In the genomic region with DNA sequence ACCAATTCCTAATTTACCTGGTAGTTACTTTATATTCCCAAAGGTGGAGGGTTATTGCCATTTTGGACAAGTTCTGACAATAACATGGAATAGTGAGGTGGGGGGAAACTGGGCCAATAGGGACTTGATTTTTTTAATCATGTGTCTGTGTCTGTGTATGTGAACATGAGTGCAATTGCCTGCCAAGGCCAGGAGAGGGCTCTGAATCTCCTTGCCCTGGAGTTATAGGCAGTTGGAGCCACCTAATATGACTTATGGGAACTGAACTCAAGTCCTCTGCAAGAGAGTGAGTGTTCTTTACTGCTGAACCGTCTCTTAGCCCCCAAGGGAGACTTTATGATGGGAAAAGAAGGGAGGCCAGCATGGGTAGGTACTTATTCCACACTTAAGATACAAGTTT, we compare ENCODE assay signal across 13 mouse cellular contexts.
"Had no signal": no experiment of that assay in that cellular context is flagged by ENCODE, and none has a peak within 500 bp of the region (broad histone marks: within the 10 kb centered on the region; RNA-seq: fewer than 3 reads in every experiment).

No protein-coding gene starts in this region.

- H3K36me3 ChIP-seq: kidney, embryonic 15.5 days; limb, embryonic 15.5 days; liver, embryonic 13.5 days; midbrain, embryonic 12.5 days; neural tube, embryonic 13.5 days had no signal

- H3K4me2 ChIP-seq: kidney, embryonic 15.5 days; limb, embryonic 15.5 days; liver, embryonic 13.5 days; midbrain, embryonic 12.5 days; neural tube, embryonic 13.5 days had no signal

- ATAC-seq: midbrain, embryonic 16.5 days had no signal

- H3K27me3 ChIP-seq: kidney, embryonic 15.5 days; limb, embryonic 15.5 days; liver, embryonic 13.5 days; midbrain, embryonic 12.5 days; neural tube, embryonic 13.5 days had no signal

- H3K27ac ChIP-seq: kidney, embryonic 15.5 days; limb, embryonic 15.5 days; liver, embryonic 13.5 days; midbrain, embryonic 12.5 days; neural tube, embryonic 13.5 days had no signal

- H3K9ac ChIP-seq: kidney, embryonic 15.5 days; limb, embryonic 15.5 days; liver, embryonic 13.5 days; midbrain, embryonic 12.5 days; neural tube, embryonic 13.5 days had no signal

- H3K4me3 ChIP-seq: kidney, embryonic 15.5 days; limb, embryonic 15.5 days; liver, embryonic 13.5 days; midbrain, embryonic 12.5 days; neural tube, embryonic 13.5 days had no signal

- H3K4me1 ChIP-seq: limb, embryonic 15.5 days; liver, embryonic 13.5 days; midbrain, embryonic 12.5 days; neural tube, embryonic 13.5 days had no signal

- DNase-seq: kidney, postnatal 25 days; layer of hippocampus, adult 9-11 months; layer of hippocampus, postnatal 36 days; liver, embryonic 13.5 days; lung, adult 18-20 months; right cerebral cortex, postnatal 14 days; thymus, adult 18-20 months; thymus, postnatal 14 days had no signal

- H3K9me3 ChIP-seq: kidney, embryonic 15.5 days; limb, embryonic 15.5 days; liver, embryonic 13.5 days; midbrain, embryonic 12.5 days; neural tube, embryonic 13.5 days had no signal
